Mouse (Mus musculus) forebrain, embryonic 15.5 days (tissue): ENCODE measurements around the gene Slc7a11. TPM values are rescaled to one million over a fixed set of nuclear protein-coding genes. Genes with fewer than 3 reads are reported as not detected.

Source experiments
- ATAC-seq: fragments of 200-750 bp; cut with Nextera tagmentation; replicated peaks from 2 replicates; pipeline ENCODE4 v1.8.0; 2017; ENCODE audit warnings: mild to moderate bottlenecking, moderate TSS enrichment, moderate library complexity
- H3K27ac ChIP-seq: fragments of 300-500 bp; sonication (generic); replicated peaks from 2 replicates; pipeline ENCODE4 v1.5.1; 2015; ENCODE audit warnings: mild to moderate bottlenecking, inconsistent platforms
- H3K27me3 ChIP-seq: fragments of 300-500 bp; sonication (generic); 2 replicates; pipeline ENCODE4 v1.6.1; 2015; ENCODE audit warnings: inconsistent platforms
- H3K36me3 ChIP-seq: fragments of 300-500 bp; sonication (generic); 2 replicates; pipeline ENCODE4 v1.6.1; 2015; ENCODE audit warnings: mild to moderate bottlenecking, inconsistent platforms
- H3K4me1 ChIP-seq: fragments of 300-500 bp; sonication (generic); 2 replicates; pipeline ENCODE4 v1.6.1; 2015; ENCODE audit warnings: inconsistent platforms
- H3K4me2 ChIP-seq: fragments of 300-500 bp; sonication (generic); replicated peaks from 2 replicates; pipeline ENCODE4 v1.6.1; 2015; ENCODE audit warnings: mild to moderate bottlenecking, inconsistent platforms
- H3K4me3 ChIP-seq: fragments of 300-500 bp; sonication (generic); 2 replicates; pipeline ENCODE4 v1.5.1; 2015; ENCODE audit warnings: mild to moderate bottlenecking, inconsistent platforms
- H3K9ac ChIP-seq: fragments of 300-500 bp; sonication (generic); replicated peaks from 2 replicates; pipeline ENCODE4 v1.6.1; 2015; ENCODE audit warnings: mild to moderate bottlenecking, inconsistent platforms
- H3K9me3 ChIP-seq: fragments of 300-500 bp; sonication (generic); 2 replicates; pipeline ENCODE4 v1.6.1; 2016; ENCODE audit warnings: inconsistent platforms
- WGBS: fragments of 180-500 bp; shearing (Covaris S2); methylation state at CpG from one replicate; pipeline ENCODE4 v1.1.7; 2015; ENCODE audit warnings: mixed read lengths; 5-methylcytosine and 5-hydroxymethylcytosine counted together
- polyA plus RNA-seq: library from polyadenylated mRNA; unstranded; fragments of >200 nt; fragmentation: Nextera tagmentation; extraction: Ambion mirVana; gene quantifications from 2 replicates; pipeline ENCODE4 v1.2.1, GENCODE M21; 2015

Slc7a11 gene
- polyA plus RNA-seq, 1 experiment from 2014 or later, result 2.0 TPM

- Histone ChIP-seq H3K9me3 (no peaks in the 10 kb centered on the region), H3K36me3 (no peaks in the 10 kb centered on the region), H3K9ac (no peak overlapping the region), H3K4me1 (peaks cover 20% of the 10 kb centered on the region), H3K4me2 (no peak overlapping the region), H3K27ac (no peak overlapping the region), H3K27me3 (no peaks in the 10 kb centered on the region), H3K4me3 (no peak overlapping the region)
- 15% methylated on average over 11 of the region's 11 CpGs for WGBS
- peak; percentile 81 for ATAC-seq
Measured at GRCm38 (mm10) chr3:49866061-49866515, 577.3 kb downstream of the Slc7a11 start.

GRCm38 (mm10) chr3:49856797-49857196 lies 586.6 kb downstream of the Slc7a11 start:
- no peak overlapping the region for H3K9ac ChIP-seq
- no peak overlapping the region for H3K4me2 ChIP-seq
- 62% methylated on average over 4 of the region's 4 CpGs for WGBS
- H3K27me3 ChIP-seq, result no peaks in the 10 kb centered on the region
- H3K4me3 ChIP-seq, result no peak overlapping the region
- H3K36me3 ChIP-seq, result no peaks in the 10 kb centered on the region
- H3K4me1 ChIP-seq, result no peaks in the 10 kb centered on the region
- no peak overlapping the region for H3K27ac ChIP-seq
- no peak for ATAC-seq
- H3K9me3 ChIP-seq, result no peaks in the 10 kb centered on the region

GRCm38 (mm10) chr3:49854277-49854676 lies 589.1 kb downstream of the Slc7a11 start:
- no peak overlapping the region for H3K4me3 ChIP-seq
- no peak overlapping the region for H3K4me2 ChIP-seq
- H3K4me1 ChIP-seq, result no peaks in the 10 kb centered on the region
- 91% methylated on average over 2 of the region's 2 CpGs for WGBS
- ATAC-seq, result no peak
- H3K9ac ChIP-seq, result no peak overlapping the region
- no peak overlapping the region for H3K27ac ChIP-seq
- H3K27me3 ChIP-seq, result no peaks in the 10 kb centered on the region
- no peaks in the 10 kb centered on the region for H3K9me3 ChIP-seq
- H3K36me3 ChIP-seq, result no peaks in the 10 kb centered on the region

- Histone ChIP-seq H3K27me3 (no peaks in the 10 kb centered on the region), H3K4me2 (no peak overlapping the region), H3K36me3 (no peaks in the 10 kb centered on the region), H3K9ac (no peak overlapping the region), H3K27ac (no peak overlapping the region), H3K4me1 (no peaks in the 10 kb centered on the region; the same call in 1 of the 2 replicates), H3K4me3 (no peak overlapping the region), H3K9me3 (no peaks in the 10 kb centered on the region)
- 74% methylated on average over 3 of the region's 3 CpGs for WGBS
- no peak for ATAC-seq
Measured at GRCm38 (mm10) chr3:49842971-49843370, 600.4 kb downstream of the Slc7a11 start.
